Mouse (Mus musculus): ENCODE data around the gene Fbrsl1.

The Fbrsl1 gene

DNA sequence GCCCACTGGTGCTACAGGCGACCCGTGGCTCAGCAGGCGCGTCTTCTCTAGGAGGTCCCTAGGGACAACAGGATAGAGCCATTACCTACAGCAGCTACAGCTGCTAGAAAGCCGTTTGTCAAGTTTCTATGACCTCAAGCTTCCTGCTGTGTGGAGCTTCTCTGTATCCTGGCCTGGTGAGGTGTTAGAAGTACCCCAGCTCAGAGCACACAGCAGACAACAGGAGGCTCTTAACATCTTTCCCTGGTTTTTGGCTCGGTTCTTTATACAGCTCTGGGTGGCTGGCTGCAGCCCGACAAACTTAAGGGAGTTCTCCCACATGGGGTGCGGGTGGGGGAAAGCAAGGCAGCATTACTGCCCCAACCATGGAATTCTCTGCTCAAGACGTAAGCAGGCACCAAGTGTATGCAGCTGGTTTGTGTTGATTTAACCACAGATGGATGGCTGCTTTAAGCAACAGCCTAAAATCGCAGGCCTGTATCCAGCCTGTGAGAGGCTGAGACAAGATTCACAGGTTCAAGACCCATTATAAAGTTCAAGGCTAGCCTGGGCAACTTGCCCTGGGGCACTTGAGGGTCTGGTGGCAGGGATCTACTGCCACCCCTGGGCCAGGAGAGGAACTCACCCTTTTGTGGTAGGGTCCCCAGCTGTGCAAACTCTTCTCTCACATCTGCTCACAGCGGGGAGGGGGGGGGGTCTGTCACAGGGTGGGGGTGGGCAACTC, 84.3 kb downstream of the Fbrsl1 start:
- in situ Hi-C loops (cut with MboI, MseI): no loop called here

GRCm38 (mm10) chr5:110363179-110363821, 85.0 kb downstream of the Fbrsl1 start:
- in situ Hi-C loops (cut with MboI, MseI): no loop called here

DNA sequence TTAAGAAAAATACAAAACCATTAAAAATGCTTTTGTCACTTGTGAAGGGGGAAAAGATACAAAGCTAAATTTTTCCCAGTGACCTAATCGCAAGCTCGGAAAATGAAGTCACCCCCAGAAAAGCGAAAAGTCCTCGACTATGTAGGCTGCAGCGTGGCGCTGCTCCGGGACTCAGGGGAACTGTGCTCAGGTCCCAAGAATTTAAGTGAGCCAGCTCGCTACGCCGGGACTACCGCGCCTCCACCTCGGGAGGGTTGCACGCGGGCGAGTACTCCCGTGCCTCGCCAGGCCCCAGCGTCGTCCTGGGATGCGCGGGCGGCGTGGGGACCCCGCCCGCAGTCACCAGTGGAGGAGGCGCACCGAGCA, 85.5 kb downstream of the Fbrsl1 start:
- in situ Hi-C loops (cut with MboI, MseI): no loop called here

DNA sequence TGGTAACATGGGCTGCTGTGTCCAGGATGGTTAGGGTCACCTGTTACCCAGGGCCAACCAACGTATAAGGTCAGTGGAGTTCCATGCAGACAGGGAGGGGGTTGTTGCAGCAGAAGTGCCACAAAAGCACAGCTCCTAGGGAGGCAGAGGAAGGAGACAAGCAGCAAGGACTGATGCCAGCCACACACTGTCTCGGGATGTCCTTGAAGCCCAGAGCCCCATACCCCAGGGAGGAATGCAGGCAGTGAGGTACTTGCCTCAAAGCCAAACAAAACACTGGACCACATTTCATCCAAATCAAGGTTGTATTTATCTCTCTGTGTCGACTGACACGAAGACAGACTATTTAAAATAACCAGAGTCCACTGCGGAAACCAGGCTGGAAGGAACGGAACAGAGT, 86.8 kb downstream of the Fbrsl1 start:
- in situ Hi-C loops (cut with MboI, MseI): no loop called here

- in situ Hi-C loops (cut with MboI, MseI): loop anchor here (5.0 to 10.0 kb wide), 2 partner anchors 75 to 277 kb away; no protein-coding TSS in a partner anchor
Measured at GRCm38 (mm10) chr5:110357531-110358179, 90.6 kb downstream of the Fbrsl1 start.

GRCm38 (mm10) chr5:110354716-110355115, 93.6 kb downstream of the Fbrsl1 start:
- in situ Hi-C loops (cut with MboI, MseI): loop anchor here (5.0 to 10.0 kb wide), 2 partner anchors 78 to 280 kb away; no protein-coding TSS in a partner anchor

- in situ Hi-C loops (cut with MboI, MseI): no loop called here
Measured at GRCm38 (mm10) chr5:110347006-110347405, 101.3 kb downstream of the Fbrsl1 start.

- in situ Hi-C loops (cut with MboI, MseI): no loop called here
Measured at GRCm38 (mm10) chr5:110345553-110345952, 102.8 kb downstream of the Fbrsl1 start.

DNA sequence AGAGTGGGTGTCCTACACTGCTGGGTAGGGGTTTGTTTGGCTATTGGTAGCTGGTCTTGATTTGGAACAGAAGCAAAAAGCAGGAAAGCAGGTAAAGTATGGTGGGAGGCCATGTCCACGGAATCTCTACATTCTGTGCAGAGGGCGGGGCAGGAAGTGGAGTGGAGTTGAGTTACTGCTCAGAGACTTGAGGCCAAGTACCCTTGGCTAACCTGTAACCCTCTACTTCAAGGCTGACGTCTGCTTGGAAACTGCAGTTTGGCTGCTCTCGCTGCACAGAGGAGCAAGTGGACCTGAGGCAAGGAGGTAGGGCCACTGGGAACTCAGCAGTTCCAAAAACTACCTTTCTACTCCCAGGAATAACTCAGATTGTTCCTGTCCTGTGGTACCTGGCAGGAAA, 103.8 kb downstream of the Fbrsl1 start, which contains the start of gene Lrcol1:
Gene Lrcol1, plus strand, starts transcription at position 207 of the 400 bp plus-strand sequence.
- in situ Hi-C loops (cut with MboI, MseI): no loop called here

GRCm38 (mm10) chr5:110342648-110343284, 105.5 kb downstream of the Fbrsl1 start, which contains the start of gene P2rx2:
Gene P2rx2, minus strand, starts transcription at chr5:110343212.
- in situ Hi-C loops (cut with MboI, MseI): no loop called here

DNA sequence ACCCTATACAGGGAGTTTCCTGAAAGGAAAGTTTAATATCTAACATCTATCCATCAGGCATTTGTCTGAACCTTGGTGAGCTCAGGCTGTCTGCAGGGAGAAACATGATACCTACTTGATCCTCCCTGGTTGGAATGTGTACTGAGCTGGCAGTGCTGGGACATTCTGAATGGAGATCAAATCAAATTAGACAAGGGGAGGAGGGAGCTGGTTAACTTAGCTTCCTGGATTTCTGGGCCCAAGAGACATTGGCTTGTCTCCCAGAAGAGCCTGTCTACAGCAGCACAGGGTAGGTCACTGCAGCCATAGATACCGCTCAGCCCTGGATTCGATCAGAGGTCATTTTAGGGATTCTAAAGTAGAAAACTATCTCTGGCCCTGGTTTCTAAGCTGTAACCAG, 109.5 kb downstream of the Fbrsl1 start:
- in situ Hi-C loops (cut with MboI, MseI): no loop called here

GRCm38 (mm10) chr5:110330508-110330907, 117.8 kb downstream of the Fbrsl1 start:
- in situ Hi-C loops (cut with MboI, MseI): no loop called here

DNA sequence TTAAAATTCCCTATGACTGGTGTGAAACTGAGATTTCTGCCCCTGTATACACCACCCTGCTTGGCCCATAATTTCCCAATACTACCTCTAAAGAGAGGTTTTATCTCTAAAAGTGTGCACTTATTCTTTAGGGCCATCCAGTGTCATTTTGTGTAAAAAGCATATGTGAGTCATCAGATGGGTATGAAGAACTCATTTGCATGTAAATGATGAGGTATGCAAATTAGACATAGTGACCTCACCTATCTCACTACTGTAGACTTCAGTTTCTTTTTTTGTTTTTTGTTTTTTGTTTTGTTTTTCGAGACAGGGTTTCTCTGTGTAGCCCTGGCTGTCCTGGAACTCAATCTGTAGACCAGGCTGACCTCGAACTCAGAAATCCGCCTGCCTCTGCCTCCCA, 135.2 kb downstream of the Fbrsl1 start:
- in situ Hi-C loops (cut with MboI, MseI): loop anchor here (25.0 kb wide), 1 partner anchor 1701 kb away; no protein-coding TSS in a partner anchor
